Mouse (Mus musculus) retina, embryonic 14.5 days (tissue): ENCODE data around the gene Klhl2.

ENCODE experiments used
- DNase-seq: peaks from one replicate; pipeline ENCODE4 v3.0.0-alpha.2; 2015; ENCODE audit warnings: low spot score

Gene Klhl2

GRCm38 (mm10) chr8:64768645-64769044, 81.2 kb downstream of the Klhl2 start:
- no peak for DNase-seq

- DNase-seq = no peak
Observed at GRCm38 (mm10) chr8:64767047-64767446, 82.8 kb downstream of the Klhl2 start.

- DNase-seq = no peak
Observed at GRCm38 (mm10) chr8:64764075-64764474, 85.7 kb downstream of the Klhl2 start.

DNA sequence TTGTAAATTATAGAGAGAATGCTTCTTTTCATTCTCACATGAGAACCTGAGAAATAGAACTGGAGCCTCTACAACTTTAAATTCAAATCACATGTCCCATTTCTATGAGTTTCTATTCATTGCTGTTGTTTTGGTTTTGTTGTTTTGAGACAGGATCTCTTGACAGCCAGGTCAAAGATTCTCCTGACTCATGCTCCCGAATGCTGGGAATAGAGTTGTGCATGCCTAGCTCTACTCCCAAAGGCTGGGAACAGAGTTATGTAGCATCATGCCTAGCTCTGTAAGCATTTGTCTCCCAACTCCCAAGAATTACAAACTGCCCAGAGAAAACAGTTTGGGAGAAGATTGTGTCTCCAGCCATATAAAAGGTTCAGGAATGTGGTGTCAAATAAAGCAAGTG, 87.1 kb downstream of the Klhl2 start:
- no peak for DNase-seq

- DNase-seq = no peak
Observed at GRCm38 (mm10) chr8:64761430-64761829, 88.4 kb downstream of the Klhl2 start.

GRCm38 (mm10) chr8:64757956-64758355, 91.9 kb downstream of the Klhl2 start:
- DNase-seq = no peak

DNA sequence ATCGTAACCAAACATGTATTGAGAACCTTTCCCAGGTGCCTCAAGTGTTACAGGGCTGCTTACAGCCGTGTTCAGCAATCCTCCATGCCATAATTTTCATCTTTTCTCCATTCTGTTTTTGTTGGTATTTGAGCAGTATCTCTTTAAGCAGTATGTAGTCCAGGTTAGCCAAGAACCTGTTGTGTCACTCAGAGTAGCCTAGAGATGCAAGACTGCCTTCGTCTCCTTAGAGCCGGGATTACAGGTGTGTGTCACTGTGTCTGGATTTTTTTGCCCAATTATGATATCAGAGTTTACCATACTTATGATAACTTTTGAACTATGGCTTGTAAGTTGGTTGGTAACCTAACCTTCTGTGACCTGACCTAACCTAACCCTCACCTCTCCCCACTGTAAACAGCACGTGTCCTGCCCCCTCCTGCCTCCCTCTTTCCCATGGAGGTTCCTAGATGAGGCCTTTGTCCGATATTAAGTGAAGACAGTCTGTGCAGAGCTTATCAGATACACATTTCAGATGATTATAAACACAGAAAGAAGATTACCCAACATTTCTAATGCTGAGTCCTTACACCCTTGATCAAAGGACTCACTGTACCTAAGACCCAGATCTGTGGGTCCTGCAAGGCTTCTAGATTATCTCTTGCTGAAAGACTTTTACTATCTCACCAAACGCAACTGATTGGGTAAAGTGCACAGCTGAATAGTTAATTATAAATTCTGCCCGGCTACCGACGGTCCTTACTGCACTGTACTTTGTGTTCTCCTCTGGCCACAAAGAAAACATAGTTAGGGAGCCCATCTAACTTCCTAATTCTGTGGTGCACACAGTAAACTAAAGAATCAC, 103.4 kb downstream of the Klhl2 start:
- DNase-seq = no peak

DNA sequence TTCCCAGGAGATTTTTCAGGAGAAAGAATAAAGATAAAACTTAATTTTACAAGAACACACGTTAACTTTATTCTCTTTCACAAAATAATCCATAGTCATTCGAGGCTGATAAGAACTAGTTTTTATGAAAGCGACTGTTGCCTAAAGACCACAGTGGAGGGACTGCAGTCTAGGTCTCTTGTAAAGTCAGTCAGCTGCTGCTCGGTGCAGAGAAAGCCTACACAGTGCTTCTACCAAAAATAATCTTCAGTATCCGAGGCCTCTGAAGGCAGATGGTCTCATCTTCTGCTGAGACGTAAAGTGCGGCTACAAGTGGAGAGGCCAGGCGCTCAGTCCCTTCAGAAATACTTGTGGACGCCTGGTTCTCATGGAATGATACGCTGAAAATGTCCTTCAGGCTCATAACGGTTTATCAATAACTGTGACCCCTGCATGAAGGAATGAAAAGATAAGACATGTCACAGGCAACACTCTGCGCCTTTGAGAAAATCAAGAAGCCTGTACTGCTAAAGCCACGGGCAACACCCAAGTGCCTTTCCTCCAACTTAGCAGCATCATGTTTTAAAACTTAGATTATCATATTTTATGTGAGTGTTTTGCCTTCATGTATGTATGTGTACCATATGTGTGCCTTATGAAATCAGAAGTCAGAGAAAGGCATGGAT, 109.1 kb downstream of the Klhl2 start:
- DNase-seq = no peak

DNA sequence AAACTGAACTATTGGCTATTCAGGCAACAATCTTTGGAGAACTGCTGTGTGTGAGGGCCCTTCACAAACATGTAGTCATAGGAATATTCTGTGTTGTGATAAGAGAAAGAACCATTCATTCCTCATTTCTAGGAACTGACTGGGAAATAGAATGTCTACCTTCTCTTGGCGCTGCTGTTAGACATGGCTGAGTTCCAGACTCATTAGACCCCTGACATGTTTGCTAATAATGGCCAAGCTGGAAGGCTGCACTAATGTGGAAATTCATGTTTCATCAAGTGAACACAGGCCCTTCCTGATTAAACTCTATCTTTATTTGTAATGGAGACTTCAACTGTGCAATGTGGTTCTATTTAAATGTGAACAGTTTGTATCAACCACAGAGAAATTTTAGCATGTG, 110.9 kb downstream of the Klhl2 start:
- no peak for DNase-seq

DNA sequence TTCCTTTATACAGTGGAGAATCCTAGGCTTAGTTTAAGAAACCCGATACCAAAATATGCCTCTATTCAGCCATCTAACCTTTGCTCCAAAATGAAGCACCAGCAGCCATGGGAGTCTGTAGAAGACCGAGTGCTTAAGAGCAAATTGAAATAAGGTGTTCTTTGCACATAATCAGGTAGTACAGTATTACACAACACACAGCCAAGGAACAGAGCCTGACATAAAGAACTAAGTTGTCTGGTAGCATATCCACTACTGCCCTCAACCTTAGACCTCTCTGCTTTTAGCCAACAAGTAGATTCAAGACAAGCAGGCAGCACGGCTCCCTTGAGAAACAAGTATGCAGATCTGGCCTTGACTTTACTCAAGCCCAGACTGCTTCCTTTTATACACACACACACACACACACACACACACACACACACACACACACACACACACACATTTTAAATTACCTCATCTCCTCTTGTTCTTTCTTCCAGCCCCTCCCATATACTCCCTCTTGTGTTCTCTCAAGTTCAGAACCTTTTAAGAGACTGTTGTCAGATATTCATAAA, 113.0 kb downstream of the Klhl2 start:
- DNase-seq = no peak

- DNase-seq = no peak
Observed at GRCm38 (mm10) chr8:64735161-64735560, 114.7 kb downstream of the Klhl2 start.

GRCm38 (mm10) chr8:64733271-64733943, 116.4 kb downstream of the Klhl2 start, which contains the start of gene Msmo1:
Gene Msmo1 (minus strand): TSS chr8:64733792.
- peak; percentile 98 for DNase-seq

- no peak for DNase-seq
Observed at GRCm38 (mm10) chr8:64732596-64732995, 117.2 kb downstream of the Klhl2 start.

DNA sequence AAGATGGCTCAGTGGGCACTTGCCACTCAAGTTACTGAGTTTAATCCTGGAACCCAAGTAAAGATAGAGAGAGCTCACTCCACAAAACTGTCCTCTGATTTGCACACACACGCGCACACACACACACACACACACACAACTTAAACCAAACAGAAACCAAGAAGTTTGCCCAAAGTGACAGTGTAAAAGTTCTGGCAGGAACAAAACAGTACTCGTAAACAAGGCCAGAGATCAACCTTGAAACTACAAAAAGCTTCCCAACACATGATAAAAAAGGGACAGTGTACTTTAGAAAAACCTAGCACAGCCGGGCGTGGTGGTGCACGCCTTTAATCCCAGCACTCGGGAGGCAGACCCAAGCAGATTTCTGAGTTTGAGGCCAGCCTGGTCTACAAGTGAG, 121.7 kb downstream of the Klhl2 start:
- DNase-seq = no peak

- no peak for DNase-seq
Observed at GRCm38 (mm10) chr8:64726190-64726695, 123.6 kb downstream of the Klhl2 start.

DNA sequence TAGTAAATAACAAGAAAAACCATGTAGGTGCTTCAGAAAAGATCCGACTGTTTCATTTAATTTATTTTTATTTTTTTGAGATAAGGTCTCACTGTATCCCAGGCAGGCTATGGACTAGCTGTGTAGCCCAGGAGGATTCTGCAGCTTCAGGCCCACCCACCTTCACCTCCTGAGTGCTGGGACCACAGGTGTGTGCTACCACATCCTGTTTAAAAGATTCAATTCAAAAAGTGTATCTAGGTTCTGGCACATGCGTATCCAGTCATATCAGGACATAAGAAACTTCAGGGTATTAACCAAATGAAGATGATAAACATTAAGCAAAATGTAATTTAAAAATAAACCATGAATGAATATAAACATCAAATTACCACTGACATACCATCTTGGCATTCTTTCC, 126.6 kb downstream of the Klhl2 start:
- no peak for DNase-seq

- DNase-seq = no peak
Observed at GRCm38 (mm10) chr8:64717868-64718267, 131.9 kb downstream of the Klhl2 start.

- DNase-seq = no peak
Observed at GRCm38 (mm10) chr8:64712499-64712898, 137.3 kb downstream of the Klhl2 start.

GRCm38 (mm10) chr8:64711544-64711943, 138.3 kb downstream of the Klhl2 start:
- no peak for DNase-seq

GRCm38 (mm10) chr8:64707481-64707880, 142.3 kb downstream of the Klhl2 start:
- no peak for DNase-seq

GRCm38 (mm10) chr8:64703191-64703590, 146.6 kb downstream of the Klhl2 start:
- no peak for DNase-seq

GRCm38 (mm10) chr8:64692651-64693201, 157.1 kb downstream of the Klhl2 start, which contains the start of gene Cpe:
Gene Cpe (minus strand): TSS chr8:64693054.
- peak; percentile 90 for DNase-seq
